Mouse (Mus musculus) liver, embryonic 16.5 days (tissue): ENCODE measurements around the gene Olfr376. TPM values are rescaled to one million over a fixed set of nuclear protein-coding genes. Genes with fewer than 3 reads are reported as not detected.

Experiments used
- ATAC-seq: fragments of 200-750 bp; cut with Nextera tagmentation; 2 replicates; pipeline ENCODE4 v1.8.0; 2017; ENCODE audit warnings: low read depth, mild to moderate bottlenecking, moderate number of reproducible peaks, moderate library complexity
- H3K27ac ChIP-seq: fragments of 300-500 bp; sonication (generic); 2 replicates; pipeline ENCODE4 v1.5.1; 2014; ENCODE audit warnings: mild to moderate bottlenecking, low read length
- H3K27me3 ChIP-seq: fragments of 300-500 bp; sonication (generic); 2 replicates; pipeline ENCODE4 v1.6.1; 2014; ENCODE audit warnings: low read depth, low read length, mixed read lengths; ENCODE audit not compliant: control insufficient read depth, insufficient read depth
- H3K36me3 ChIP-seq: fragments of 300-500 bp; sonication (generic); 2 replicates; pipeline ENCODE4 v1.6.1; 2014; ENCODE audit warnings: mild to moderate bottlenecking; ENCODE audit not compliant: control insufficient read depth, insufficient read depth
- H3K4me1 ChIP-seq: fragments of 300-500 bp; sonication (generic); 2 replicates; pipeline ENCODE4 v1.6.1; 2014; ENCODE audit warnings: low read depth, low read length, mixed read lengths; ENCODE audit not compliant: control insufficient read depth
- H3K4me2 ChIP-seq: fragments of 300-500 bp; sonication (generic); 2 replicates; pipeline ENCODE4 v1.6.1; 2014; ENCODE audit warnings: low read depth, low read length, mixed read lengths
- H3K4me3 ChIP-seq: fragments of 300-500 bp; sonication (generic); 2 replicates; pipeline ENCODE4 v1.5.1; 2014; ENCODE audit warnings: low read depth, mild to moderate bottlenecking, low read length
- H3K9ac ChIP-seq: fragments of 300-500 bp; sonication (generic); 2 replicates; pipeline ENCODE4 v1.6.1; 2014; ENCODE audit warnings: low read depth, low read length
- H3K9me3 ChIP-seq: fragments of 300-500 bp; sonication (generic); replicated peaks from 2 replicates; pipeline ENCODE4 v1.6.1; 2016; ENCODE audit warnings: low read length; ENCODE audit not compliant: control insufficient read depth
- WGBS: fragments of 180-500 bp; shearing (Covaris S2); extraction: QIAGEN DNeasy Blood & Tissue Kit; methylation state at CpG from one replicate; pipeline ENCODE4 v1.1.7; 2014; ENCODE audit not compliant: insufficient replicate concordance; 5-methylcytosine and 5-hydroxymethylcytosine counted together
- polyA plus RNA-seq: library from polyadenylated mRNA; unstranded; fragments of >200 nt; fragmentation: Nextera tagmentation; extraction: Ambion mirVana; gene quantifications from 2 replicates; pipeline ENCODE4 v1.2.1, GENCODE M21; 2015

The Olfr376 gene
- not detected in 2 replicates for polyA plus RNA-seq

- Histone ChIP-seq H3K4me2 (no peak within 1 kb of the TSS), H3K9ac (no peak within 1 kb of the TSS), H3K9me3 (no peaks in the 10 kb centered on the region), H3K27ac (no peak within 1 kb of the TSS), H3K36me3 (no peaks in the 10 kb centered on the region), H3K4me3 (no peak within 1 kb of the TSS), H3K27me3 (no peaks in the 10 kb centered on the region), H3K4me1 (no peaks in the 10 kb centered on the region)
- ATAC-seq = no peak
- WGBS = 54% methylated on average over 2 of the region's 2 CpGs
Measured at GRCm38 (mm10) chr11:73370946-73371345, at the start of gene Olfr376. Gene Olfr376 (plus strand): TSS chr11:73371246.

DNA sequence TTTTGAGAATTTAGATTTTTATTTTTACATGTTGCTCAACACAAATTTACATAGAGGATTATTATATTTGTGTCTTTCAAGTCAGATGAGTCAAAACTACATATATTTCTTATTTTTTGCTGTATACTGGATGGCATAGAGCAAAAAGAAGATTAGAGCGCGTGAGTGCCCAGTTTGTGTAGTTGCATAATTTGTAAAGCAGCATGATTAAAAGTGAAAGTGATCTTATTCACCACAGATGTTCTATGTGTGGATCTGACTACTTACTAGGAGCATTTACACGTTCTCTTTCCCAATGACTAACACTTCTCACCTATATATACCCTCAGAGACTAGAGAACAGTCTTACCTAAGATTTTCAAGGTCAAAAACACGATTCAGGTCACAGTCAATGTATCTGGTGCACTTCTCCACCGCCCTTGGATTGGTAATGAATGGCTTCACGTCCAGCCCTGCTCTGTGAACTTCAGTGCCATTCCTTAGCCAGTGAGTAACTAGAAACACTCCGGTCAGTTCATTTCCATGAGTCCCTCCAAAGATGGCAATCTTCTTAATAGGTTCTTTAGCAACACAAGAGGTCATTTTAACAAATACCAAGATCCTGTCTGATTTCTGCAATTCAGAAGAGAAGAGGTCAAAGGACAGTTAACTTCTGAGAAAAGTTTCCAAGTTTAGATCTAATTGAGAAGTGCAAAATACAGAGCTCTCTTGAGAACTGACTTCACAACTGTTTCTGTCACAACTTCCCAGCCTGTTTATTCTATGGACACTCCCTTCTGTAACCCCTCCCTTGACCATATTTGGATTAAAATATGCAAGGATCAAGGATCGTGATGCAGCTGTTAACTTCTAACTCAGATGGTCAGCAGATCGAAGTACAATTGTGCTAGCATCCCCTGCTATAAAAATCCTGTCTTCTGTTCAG is 46.9 kb upstream of the Olfr376 start:
- peak overlapping the region; percentile 44 for H3K27ac ChIP-seq
- H3K27me3 ChIP-seq = no peaks in the 10 kb centered on the region
- no peaks in the 10 kb centered on the region for H3K36me3 ChIP-seq
- peak overlapping the region; percentile 19 for H3K4me3 ChIP-seq
- no peak for ATAC-seq
- 51% methylated on average over 9 of the region's 9 CpGs for WGBS
- no peak overlapping the region for H3K9ac ChIP-seq
- no peaks in the 10 kb centered on the region for H3K9me3 ChIP-seq
- H3K4me1 ChIP-seq = no peaks in the 10 kb centered on the region
- peak overlapping the region; percentile 24 for H3K4me2 ChIP-seq

GRCm38 (mm10) chr11:73326485-73326886 is 44.6 kb upstream of the Olfr376 start:
- 25% methylated on average over 12 of the region's 12 CpGs for WGBS
- H3K4me1 ChIP-seq = no peaks in the 10 kb centered on the region
- no peak overlapping the region for H3K4me2 ChIP-seq
- H3K27me3 ChIP-seq = no peaks in the 10 kb centered on the region
- H3K9ac ChIP-seq = no peak overlapping the region
- H3K36me3 ChIP-seq = no peaks in the 10 kb centered on the region
- ATAC-seq = peak; percentile 91
- peak overlapping the region; percentile 31 for H3K4me3 ChIP-seq
- peak overlapping the region; percentile 2; the same call in 1 of the 2 replicates for H3K27ac ChIP-seq
- no peaks in the 10 kb centered on the region for H3K9me3 ChIP-seq

DNA sequence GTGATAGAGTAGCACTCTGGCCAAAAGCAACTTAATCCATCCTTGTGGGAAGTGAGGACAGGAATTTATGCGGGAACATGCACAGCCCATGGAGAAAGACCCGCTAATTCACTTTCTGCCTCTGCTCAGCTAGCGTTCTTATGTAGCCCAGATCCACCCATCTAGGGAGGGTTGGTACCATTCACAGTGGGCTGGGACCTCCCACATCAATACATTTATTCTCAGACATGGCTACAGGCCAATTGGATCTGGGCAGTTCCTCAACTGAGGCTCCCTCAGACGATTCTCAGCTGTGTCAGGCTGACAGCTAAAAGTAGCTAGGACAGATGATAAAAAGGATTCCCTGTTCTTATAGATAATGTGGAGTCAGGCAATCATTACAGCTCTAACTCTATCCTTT is 43.7 kb upstream of the Olfr376 start:
- H3K27me3 ChIP-seq = no peaks in the 10 kb centered on the region
- no peaks in the 10 kb centered on the region for H3K36me3 ChIP-seq
- no peak for ATAC-seq
- WGBS = 61% methylated on average over 4 of the region's 4 CpGs
- H3K9me3 ChIP-seq = no peaks in the 10 kb centered on the region
- H3K4me3 ChIP-seq = no peak overlapping the region; the same call in 1 of the 2 replicates
- H3K27ac ChIP-seq = 0 out of 2 replicates have a peak overlapping the region, but pooled peaks have one; percentile 2
- H3K4me2 ChIP-seq = peak overlapping the region; percentile 30; the same call in 1 of the 2 replicates
- no peaks in the 10 kb centered on the region for H3K4me1 ChIP-seq
- H3K9ac ChIP-seq = no peak overlapping the region

GRCm38 (mm10) chr11:73329442-73329841 is 41.6 kb upstream of the Olfr376 start, which contains the start of the genes Aspa, Gm49340 and Spata22:
Gene Aspa (minus strand): TSS chr11:73329596.
Gene Gm49340 (plus strand): TSS chr11:73329741.
Gene Spata22 (plus strand): TSS chr11:73329741.
- 78% methylated on average over 27 of the region's 27 CpGs for WGBS
- no peak within 1 kb of the TSS for H3K4me2 ChIP-seq
- H3K27me3 ChIP-seq = no peaks in the 10 kb centered on the region
- H3K9me3 ChIP-seq = no peaks in the 10 kb centered on the region
- H3K4me1 ChIP-seq = no peaks in the 10 kb centered on the region
- H3K36me3 ChIP-seq = no peaks in the 10 kb centered on the region
- no peak within 1 kb of the TSS for H3K9ac ChIP-seq
- no peak within 1 kb of the TSS for H3K27ac ChIP-seq
- ATAC-seq = no peak
- H3K4me3 ChIP-seq = no peak within 1 kb of the TSS

GRCm38 (mm10) chr11:73333357-73333756 is 37.7 kb upstream of the Olfr376 start:
- no peaks in the 10 kb centered on the region for H3K36me3 ChIP-seq
- no peak overlapping the region for H3K9ac ChIP-seq
- H3K4me1 ChIP-seq = no peaks in the 10 kb centered on the region
- H3K4me2 ChIP-seq = no peak overlapping the region
- H3K9me3 ChIP-seq = no peaks in the 10 kb centered on the region
- 58% methylated on average over 2 of the region's 2 CpGs for WGBS
- ATAC-seq = no peak
- H3K27ac ChIP-seq = no peak overlapping the region
- no peak overlapping the region for H3K4me3 ChIP-seq
- no peaks in the 10 kb centered on the region for H3K27me3 ChIP-seq

- H3K27ac ChIP-seq = no peak overlapping the region
- no peak overlapping the region for H3K4me3 ChIP-seq
- H3K27me3 ChIP-seq = no peaks in the 10 kb centered on the region
- WGBS = 56% methylated on average over 4 of the region's 4 CpGs
- H3K9ac ChIP-seq = no peak overlapping the region
- H3K4me2 ChIP-seq = no peak overlapping the region
- no peak for ATAC-seq
- H3K4me1 ChIP-seq = no peaks in the 10 kb centered on the region
- H3K36me3 ChIP-seq = no peaks in the 10 kb centered on the region
- H3K9me3 ChIP-seq = no peaks in the 10 kb centered on the region
Measured at GRCm38 (mm10) chr11:73336919-73337318, 34.1 kb upstream of the Olfr376 start.

DNA sequence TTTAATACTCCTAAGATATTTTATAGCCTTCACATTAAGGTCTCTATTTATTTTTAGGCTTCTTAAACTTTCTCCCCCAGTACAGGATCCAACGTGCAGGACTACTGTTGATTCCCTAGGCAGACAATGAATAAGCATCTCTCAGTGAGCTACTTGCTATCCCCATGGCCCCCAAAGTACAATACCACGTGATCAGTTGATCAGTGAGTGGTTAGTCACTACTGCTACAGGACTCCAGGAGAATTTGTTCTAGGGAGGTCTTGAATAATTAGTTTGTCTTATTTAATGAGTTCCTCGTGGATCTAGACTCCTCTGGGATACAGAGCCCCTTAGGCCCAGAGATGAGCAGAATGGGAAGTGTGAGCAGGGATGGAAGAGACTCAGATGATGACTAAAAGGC is 20.6 kb upstream of the Olfr376 start, which contains the start of gene Olfr20:
TSS of gene Olfr20 (plus strand) at position 301 of the 400 bp plus-strand sequence.
- H3K9me3 ChIP-seq = no peaks in the 10 kb centered on the region
- H3K4me3 ChIP-seq = no peak within 1 kb of the TSS
- no peak within 1 kb of the TSS for H3K27ac ChIP-seq
- H3K4me1 ChIP-seq = no peaks in the 10 kb centered on the region
- no peak for ATAC-seq
- WGBS = 19% methylated on average over 3 of the region's 3 CpGs
- no peak within 1 kb of the TSS for H3K9ac ChIP-seq
- no peaks in the 10 kb centered on the region for H3K27me3 ChIP-seq
- H3K36me3 ChIP-seq = no peaks in the 10 kb centered on the region
- no peak within 1 kb of the TSS for H3K4me2 ChIP-seq

DNA sequence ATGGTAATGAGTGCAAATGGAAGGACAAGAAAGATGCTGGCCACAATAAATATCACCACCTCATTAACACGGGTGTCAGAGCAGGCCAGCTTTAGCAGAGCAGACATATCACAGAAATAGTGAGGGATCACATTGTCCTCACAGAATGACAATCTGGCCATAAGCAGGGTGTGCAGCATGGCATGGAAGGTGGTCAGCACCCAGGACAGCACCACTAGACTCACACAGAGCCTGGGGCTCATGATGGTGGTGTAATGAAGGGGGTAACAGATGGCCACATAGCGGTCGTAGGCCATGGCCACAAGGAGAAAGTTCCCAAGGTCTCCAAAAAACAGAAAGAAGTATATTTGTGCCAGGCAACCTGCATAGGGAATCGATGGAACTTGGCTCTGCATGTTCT is 24.3 kb downstream of the Olfr376 start:
- H3K9me3 ChIP-seq = no peaks in the 10 kb centered on the region
- ATAC-seq = no peak
- 58% methylated on average over 4 of the region's 4 CpGs for WGBS
- H3K36me3 ChIP-seq = no peaks in the 10 kb centered on the region
- H3K4me3 ChIP-seq = no peak overlapping the region
- no peak overlapping the region for H3K9ac ChIP-seq
- no peaks in the 10 kb centered on the region for H3K27me3 ChIP-seq
- H3K4me1 ChIP-seq = no peaks in the 10 kb centered on the region
- H3K27ac ChIP-seq = no peak overlapping the region
- no peak overlapping the region for H3K4me2 ChIP-seq
